Mouse (Mus musculus): ENCODE data around the gene Sult5a1. TPM values are rescaled to one million over a fixed set of nuclear protein-coding genes. Genes with fewer than 3 reads are reported as not detected.

The Sult5a1 gene
- polyA plus RNA-seq (2017; shearing (Covaris generic)), result not detected

DNA sequence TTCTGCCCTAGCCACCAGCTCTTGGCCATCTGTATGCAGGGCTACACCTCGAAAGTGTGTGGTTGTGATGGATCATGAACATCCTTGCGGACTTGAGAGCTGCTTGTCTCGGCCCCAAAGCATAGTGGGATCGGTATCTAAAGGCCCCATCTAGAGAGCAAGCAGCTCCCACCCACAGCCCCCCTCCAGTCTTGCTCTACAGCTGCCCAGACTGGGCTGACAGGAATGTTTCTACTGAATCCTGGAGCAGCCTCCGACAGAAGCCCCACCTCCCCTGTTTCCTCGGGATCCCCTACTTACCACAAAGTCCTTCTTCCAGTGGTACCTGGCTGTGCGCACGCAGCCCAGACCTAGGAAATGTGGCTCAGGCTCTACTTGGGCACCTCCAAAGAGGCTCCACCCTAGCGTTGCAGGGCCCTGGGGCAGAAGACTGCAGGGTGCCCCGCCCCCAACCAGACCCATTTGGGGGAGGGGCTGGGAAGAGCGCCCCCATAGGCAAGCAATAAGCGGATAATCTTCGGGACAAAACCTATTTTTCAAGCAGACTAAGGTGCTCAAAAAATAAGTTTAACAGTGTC, at the start of gene Sult5a1:
Gene Sult5a1, minus strand, starts transcription at position 428 of the 578 bp plus-strand sequence.

DNA sequence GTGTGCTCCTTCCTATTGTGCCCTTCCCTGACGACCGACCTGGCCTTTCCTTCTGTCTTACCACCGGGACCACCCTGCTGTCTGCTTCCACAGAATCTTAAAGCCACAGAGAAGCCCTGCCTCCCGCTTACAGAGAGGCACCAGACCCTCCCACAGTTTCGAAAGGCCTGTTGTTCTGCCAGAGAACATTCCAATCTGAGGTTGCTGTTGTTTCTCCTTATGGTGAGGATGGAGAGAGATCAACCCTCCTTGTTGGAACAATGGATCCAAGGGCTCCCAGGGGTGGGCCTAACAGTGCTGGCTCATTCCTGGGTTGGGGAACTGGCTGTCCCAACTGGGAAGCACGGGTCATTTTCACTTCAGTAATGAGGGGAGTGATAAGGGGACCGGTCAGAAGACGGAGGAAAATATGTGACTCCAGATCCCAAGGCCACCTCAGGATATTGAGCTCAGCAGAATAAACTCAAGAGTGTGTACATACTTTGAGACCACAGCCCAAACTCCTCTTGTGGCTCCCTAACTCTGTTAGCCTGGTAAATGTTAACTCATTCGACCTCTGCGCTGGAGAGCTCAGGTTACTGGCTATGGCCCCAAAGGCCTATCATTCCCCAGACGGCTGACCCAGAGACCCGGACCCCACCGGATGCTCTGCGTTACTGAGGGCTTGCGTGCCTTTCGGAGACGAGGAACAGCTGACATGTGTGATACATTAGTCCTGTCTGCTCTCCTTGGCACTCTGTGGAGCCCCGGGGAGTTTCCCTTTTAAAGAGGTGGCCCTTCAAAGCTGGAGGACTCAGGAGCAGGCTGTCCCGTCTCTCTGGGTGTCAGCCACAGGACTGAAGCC, 27.7 kb upstream of the Sult5a1 start, which contains the start of gene Dpep1:
Gene Dpep1, plus strand, starts transcription at position 677 of the 844 bp plus-strand sequence.

DNA sequence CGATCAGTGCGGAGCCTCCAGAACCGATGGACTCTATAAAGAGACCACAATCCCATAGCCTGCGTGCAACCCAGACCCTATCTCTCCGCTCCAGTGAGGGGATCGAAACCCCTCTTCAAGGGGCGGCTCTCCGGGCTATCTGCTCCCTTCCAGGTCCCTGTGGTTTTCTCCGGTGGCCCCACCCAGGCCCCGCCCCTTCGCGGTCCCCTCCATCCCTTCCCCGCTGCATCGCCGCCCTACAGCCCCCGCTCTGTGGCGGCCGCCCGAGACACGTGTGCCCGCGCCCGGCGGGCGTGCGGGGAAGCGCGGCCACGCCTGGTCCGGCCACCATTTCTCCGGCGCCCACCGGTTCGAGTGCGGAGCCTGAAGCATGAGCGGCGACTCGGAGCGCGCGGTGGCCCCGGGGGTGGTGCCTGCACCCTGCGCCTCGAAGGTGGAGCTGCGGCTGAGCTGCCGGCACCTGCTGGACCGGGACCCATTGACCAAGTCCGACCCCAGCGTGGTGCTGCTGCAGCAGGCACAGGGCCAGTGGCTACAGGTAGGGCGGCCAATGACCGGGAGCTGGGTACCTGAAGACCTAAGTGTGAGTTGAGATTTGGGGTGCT, 40.9 kb downstream of the Sult5a1 start, which contains the start of gene Cpne7:
Gene Cpne7, plus strand, starts transcription at position 248 of the 605 bp plus-strand sequence.

DNA sequence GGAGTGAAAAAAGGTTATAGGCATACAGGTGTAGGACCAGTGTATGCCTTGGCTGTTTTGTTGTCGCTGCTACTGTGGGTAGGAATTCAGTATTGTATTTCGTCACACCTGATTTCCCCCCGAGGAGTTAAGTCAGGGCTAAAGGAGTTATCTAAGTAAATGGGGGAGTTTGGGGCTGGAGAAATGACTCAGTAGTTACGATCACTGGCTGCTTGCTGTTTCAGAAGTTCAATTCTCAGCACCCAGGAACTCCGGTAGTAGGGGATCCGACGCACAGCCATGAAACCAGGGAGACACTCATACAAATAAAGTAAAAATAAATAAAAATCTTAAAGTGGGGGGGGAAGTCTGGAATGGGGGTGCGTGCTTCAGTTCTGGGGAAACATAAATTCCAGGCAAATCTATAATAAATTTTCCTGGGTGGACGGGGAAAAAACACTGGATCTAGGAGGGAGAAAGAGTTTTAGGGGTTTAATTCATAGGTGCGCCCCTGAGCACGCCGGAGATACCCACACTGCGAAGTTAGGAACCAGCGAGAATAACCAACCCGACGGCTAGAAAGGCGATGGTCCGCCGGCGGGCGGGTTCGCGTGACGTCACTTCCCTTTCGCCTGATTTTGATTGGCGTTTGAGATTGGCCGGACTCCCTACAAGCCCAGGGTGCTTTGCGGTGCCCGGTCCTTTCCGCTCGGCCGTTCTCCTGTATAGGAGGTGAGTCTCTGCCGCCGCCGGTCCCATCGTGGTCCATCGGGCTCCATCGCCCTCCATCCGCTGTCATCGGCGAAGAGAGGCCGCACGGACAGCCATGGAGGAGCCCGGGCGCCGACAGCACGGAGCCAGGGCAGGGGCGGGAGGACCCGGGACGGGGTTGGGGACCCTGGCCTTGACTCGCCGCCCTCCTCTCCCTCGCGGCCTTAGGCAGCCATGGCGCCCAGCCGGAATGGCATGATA, 56.1 kb downstream of the Sult5a1 start, which contains the start of gene Rpl13:
Gene Rpl13, plus strand, starts transcription at position 616 of the 951 bp plus-strand sequence.

Other genes with a start within 250 kb of the Sult5a1 start
- gene Ankrd11, start 116.0 kb downstream of the Sult5a1 start, polyA plus RNA-seq (2017; shearing (Covaris generic)), result 54.3 TPM
- 11.0 TPM for gene Spg7, start 95.4 kb downstream of the Sult5a1 start, polyA plus RNA-seq (2017; shearing (Covaris generic))
- gene Rpl13, start 56.0 kb downstream of the Sult5a1 start, polyA plus RNA-seq (2017; shearing (Covaris generic)), result 960 TPM
- 1.5 TPM for gene Cpne7, start 40.9 kb downstream of the Sult5a1 start, polyA plus RNA-seq (2017; shearing (Covaris generic))
- not detected for gene Dpep1, start 27.9 kb upstream of the Sult5a1 start, polyA plus RNA-seq (2017; shearing (Covaris generic))
- 264 TPM for gene Chmp1a, start 54.4 kb upstream of the Sult5a1 start, polyA plus RNA-seq (2017; shearing (Covaris generic))
- not detected for gene Spata33, start 54.5 kb upstream of the Sult5a1 start, polyA plus RNA-seq (2017; shearing (Covaris generic))
- gene Cdk10, start 66.5 kb upstream of the Sult5a1 start, polyA plus RNA-seq (2017; shearing (Covaris generic)), result 26.3 TPM
- gene Spata2l, start 77.9 kb upstream of the Sult5a1 start, polyA plus RNA-seq (2017; shearing (Covaris generic)), result 6.6 TPM
- 13.7 TPM for gene Zfp276, start 95.9 kb upstream of the Sult5a1 start, polyA plus RNA-seq (2017; shearing (Covaris generic))
- gene Vps9d1, start 96.0 kb upstream of the Sult5a1 start, polyA plus RNA-seq (2017; shearing (Covaris generic)), result 16.4 TPM
- 7.4 TPM for gene Fanca, start 160.3 kb upstream of the Sult5a1 start, polyA plus RNA-seq (2017; shearing (Covaris generic))
- gene Spire2, start 174.4 kb upstream of the Sult5a1 start, polyA plus RNA-seq (2017; shearing (Covaris generic)), result not detected
- 356 TPM for gene Tcf25, start 215.4 kb upstream of the Sult5a1 start, polyA plus RNA-seq (2017; shearing (Covaris generic))
- gene Mc1r, start 248.8 kb upstream of the Sult5a1 start, polyA plus RNA-seq (2017; shearing (Covaris generic)), result 0.07 TPM